Mouse (Mus musculus): Measurements from ENCODE around the gene Map3k4. TPM values are rescaled to one million over a fixed set of nuclear protein-coding genes. Genes with fewer than 3 reads are reported as not detected.
A peak's percentile ranks its signal among the peaks of the same experiment; 100 is the strongest.

Gene Map3k4
- total RNA-seq, 1 experiment from 2014 or later, result 29.3 TPM

DNA sequence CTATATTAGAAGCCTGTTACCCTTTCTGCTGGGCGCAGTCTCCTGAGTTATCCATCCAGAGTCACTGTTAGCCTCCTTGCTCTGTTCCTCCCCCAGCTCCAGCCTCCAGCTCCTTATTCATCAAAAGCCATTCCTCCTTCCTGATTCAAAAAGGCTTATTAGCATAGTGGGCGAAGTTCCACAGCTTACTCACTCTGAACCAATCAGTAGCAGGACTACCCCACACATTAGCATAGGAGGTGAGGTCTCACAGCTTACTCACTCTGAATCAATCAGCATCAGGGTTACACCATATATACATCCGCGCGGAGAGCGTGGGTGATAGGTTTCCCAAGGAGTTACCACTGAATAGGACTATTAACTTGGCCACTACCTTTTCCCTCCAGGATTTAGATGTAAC is 106.3 kb downstream of the Map3k4 start:
- no peak for ATAC-seq (replicated peaks in 1 of 2; ENCODE audit: insufficient read depth in 1 of 2, low FRiP score in 2 of 2, low TSS enrichment in 1 of 2, low read depth in 1 of 2, poor library complexity in 2 of 2, severe bottlenecking in 2 of 2)

DNA sequence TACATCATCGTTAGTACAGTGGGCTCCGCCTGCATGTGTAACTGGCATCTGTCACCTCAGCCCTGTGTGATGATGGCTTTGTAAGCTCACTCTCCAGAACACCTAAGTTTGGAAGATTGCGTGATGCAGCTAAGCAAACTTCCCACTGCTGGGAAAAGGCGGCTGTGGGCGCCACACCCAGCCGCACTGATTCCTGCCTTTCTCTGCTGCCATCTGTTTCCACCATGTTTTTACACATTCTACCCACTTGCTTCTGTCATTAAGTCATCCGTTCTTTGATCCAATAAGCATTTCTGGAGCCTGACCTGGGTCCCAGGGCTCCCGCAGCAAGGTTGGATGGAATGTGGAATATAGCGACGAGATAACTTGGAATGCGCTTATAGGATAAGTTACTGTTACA is 106.7 kb downstream of the Map3k4 start:
- no peak for ATAC-seq (replicated peaks in 1 of 2; ENCODE audit: insufficient read depth in 1 of 2, low FRiP score in 2 of 2, low TSS enrichment in 1 of 2, low read depth in 1 of 2, poor library complexity in 2 of 2, severe bottlenecking in 2 of 2)

DNA sequence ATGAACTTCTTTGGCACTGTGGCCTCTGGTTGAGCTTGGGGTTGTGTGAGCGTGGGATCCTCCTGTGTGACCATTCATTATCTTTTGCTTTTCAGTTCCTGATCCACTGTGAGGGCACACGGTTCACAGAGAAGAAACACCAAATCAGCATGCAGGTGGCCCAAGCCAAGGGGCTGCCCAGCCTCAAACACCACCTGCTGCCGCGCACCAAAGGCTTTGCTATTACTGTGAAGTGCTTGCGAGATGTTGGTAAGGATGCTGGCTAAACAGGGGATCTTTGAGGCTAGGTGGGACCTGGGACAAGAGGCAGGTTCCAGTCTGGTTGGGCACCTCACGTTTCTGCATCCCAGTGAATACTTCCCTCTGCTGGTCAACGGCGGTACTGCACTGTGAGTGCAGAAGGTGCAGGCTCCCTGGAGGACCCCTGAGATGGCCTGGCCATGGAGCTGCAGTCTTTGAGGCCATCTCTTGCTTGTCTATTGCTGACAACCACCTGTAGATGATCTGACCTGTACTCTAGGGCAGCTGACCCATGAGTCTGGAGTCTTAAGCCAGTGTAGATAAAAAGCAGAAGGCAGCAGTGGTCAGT is 108.0 kb downstream of the Map3k4 start:
- peak; percentile 50 to 68; a peak in 3 of 4 replicates for ATAC-seq (replicated peaks in 1 of 2; ENCODE audit: insufficient read depth in 1 of 2, low FRiP score in 2 of 2, low TSS enrichment in 1 of 2, low read depth in 1 of 2, poor library complexity in 2 of 2, severe bottlenecking in 2 of 2)

DNA sequence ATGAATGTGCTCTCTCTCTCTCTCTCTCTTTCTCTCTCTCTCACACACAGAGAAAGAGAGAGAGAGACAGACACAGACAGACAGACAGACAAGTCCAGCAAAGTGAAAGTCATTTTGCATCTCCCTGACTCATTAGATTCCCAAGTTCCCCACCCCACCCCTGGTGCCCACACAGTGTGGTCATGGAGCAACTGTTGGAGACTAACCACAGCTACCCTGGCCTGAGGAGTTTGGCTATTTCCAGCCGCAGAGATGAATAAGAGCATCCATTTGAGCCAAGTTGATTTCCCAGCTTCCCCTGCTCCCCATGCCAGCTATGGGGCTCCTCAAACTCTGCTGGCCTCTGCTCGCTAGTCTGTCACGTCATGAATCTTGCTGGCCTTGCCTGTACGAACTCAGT is 109.1 kb downstream of the Map3k4 start:
- ATAC-seq (replicated peaks in 1 of 2; ENCODE audit: insufficient read depth in 1 of 2, low FRiP score in 2 of 2, low TSS enrichment in 1 of 2, low read depth in 1 of 2, poor library complexity in 2 of 2, severe bottlenecking in 2 of 2), result no peak

DNA sequence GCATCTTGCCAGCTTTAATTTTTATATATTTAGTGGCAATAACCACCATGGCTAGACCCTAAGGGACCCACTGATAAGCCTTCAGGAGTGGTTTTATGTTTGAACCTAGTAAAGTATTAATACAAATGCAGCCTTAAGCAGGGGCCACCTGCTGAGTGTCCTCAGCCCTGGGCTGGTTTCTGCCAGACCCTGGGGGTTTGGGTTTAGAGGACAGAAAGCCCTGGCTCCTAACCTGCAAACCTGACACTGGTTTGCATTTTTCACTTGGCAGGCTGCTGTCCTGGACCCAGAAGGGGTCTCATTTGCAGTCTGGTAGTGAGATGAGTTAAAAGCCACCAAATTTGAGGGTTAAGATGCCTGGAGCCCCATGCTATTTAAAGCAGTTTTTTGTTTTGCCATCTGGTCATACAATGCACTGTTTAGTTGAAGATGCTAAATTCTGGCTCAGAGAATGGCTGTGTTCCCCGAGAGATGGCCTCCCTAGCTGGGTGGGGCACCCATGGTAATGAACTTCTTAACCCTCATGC is 111.5 kb downstream of the Map3k4 start:
- no peak for ATAC-seq (replicated peaks in 1 of 2; ENCODE audit: insufficient read depth in 1 of 2, low FRiP score in 2 of 2, low TSS enrichment in 1 of 2, low read depth in 1 of 2, poor library complexity in 2 of 2, severe bottlenecking in 2 of 2)

DNA sequence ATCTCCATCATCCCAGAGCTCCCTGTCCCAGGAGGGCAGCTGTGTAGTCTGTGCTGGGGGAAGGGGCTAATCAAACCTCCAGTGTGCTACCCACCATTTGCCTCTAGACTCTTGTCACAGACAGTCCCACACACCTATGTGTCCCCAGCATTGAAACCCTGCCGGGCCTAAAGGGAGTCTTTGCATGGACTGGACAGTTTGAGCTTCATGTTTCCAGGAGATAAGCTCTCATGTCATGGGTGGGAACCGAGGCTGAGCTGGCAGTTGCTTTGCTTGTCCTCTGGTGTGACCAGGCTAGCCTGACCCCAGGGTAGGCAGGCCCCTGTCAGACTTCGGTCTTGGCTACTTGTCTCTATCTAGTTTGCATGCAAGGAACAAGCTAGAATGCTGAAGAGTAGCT is 112.3 kb downstream of the Map3k4 start:
- ATAC-seq (replicated peaks in 1 of 2; ENCODE audit: insufficient read depth in 1 of 2, low FRiP score in 2 of 2, low TSS enrichment in 1 of 2, low read depth in 1 of 2, poor library complexity in 2 of 2, severe bottlenecking in 2 of 2), result no peak

DNA sequence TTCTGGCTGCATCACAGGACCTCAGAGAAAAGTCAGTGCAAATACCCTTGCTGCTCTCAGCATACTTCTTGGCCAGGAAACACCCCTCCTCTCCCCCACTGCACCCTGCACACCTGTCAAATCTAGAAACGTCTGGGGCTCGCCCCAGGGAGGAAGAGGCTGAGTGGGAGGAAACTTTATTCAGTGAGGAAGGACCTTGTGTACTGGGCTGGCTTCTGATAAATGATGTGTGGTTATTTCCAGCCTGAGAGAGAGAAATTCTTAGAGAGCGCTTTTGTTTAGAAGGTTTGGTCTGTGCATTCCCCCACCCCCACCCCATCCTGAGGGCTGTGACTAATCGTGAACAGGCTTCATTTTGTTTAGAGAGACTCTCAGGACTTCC is 112.9 kb downstream of the Map3k4 start:
- peak; percentile 57 to 78 for ATAC-seq (replicated peaks in 1 of 2; ENCODE audit: insufficient read depth in 1 of 2, low FRiP score in 2 of 2, low TSS enrichment in 1 of 2, low read depth in 1 of 2, poor library complexity in 2 of 2, severe bottlenecking in 2 of 2)

DNA sequence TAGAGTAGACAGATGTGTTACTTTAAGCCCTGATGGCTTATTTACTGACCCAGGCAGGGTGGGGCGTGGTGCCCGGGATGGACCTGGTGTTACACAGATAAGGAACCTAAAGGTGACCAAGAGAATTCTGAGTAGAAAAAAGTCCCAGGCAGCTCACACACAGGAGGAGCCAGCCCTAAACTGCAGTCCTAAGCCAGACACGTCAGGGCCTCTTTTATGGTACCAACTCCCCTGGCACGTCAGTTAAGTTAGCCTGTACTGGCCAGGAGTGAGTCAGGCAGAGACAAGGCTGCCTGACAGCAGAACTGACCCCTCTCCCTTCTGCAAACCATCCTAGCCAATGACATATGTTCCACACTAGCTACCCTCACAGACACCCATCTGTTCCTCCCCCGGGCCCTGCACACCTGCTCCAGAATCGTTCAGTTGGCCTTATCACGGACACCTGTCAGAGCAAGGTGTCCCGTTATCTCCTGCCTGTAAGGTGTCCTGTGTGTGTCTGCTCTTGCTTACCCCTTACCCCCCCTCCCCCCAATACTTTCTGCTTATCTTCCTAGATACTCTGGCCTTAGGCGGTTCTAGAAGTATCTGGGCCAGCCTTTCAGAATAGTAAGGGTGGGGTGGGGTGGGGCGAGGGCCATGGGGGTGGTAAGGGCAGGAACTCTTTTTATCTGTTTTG is 113.4 kb downstream of the Map3k4 start:
- ATAC-seq (replicated peaks in 1 of 2; ENCODE audit: insufficient read depth in 1 of 2, low FRiP score in 2 of 2, low TSS enrichment in 1 of 2, low read depth in 1 of 2, poor library complexity in 2 of 2, severe bottlenecking in 2 of 2), result peak; percentile 3 to 34; a peak in 1 of 4 replicates

DNA sequence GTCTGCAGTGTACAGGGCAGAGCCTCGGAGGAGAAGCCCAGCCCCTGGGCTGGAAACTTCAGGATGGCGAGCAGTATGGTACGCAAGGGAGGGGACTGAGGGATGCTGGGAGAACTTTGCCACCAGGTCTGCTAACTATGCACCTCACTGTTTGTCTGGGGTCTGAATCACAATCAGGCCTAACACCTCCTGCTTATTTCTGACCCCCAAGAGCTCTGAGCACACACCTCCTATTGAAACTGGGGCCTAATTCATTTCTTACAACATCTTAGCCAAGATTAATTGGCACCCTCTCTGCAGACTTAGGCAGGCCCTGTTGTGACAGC is 113.9 kb downstream of the Map3k4 start:
- ATAC-seq (replicated peaks in 1 of 2; ENCODE audit: insufficient read depth in 1 of 2, low FRiP score in 2 of 2, low TSS enrichment in 1 of 2, low read depth in 1 of 2, poor library complexity in 2 of 2, severe bottlenecking in 2 of 2), result no peak

DNA sequence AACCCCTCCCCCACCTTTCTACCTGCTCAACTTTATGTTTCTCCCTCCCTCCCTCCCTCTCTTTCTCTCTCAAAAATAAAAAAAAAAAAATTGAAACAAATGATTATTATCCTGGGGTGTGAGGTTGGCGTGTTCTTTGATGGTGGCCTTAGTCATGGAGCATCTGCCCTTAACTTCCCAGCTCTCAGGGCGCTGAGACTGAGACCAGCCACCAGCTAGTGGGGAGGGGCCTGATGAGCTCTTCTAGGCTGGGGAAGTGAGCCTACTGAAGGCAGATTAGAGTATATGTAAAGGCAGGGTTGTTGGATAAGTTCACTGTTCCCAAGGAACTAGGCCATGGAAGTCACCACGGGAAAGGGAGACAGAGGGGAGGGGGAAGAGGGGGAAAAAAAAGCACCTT is 114.3 kb downstream of the Map3k4 start:
- ATAC-seq (replicated peaks in 1 of 2; ENCODE audit: insufficient read depth in 1 of 2, low FRiP score in 2 of 2, low TSS enrichment in 1 of 2, low read depth in 1 of 2, poor library complexity in 2 of 2, severe bottlenecking in 2 of 2), result no peak

DNA sequence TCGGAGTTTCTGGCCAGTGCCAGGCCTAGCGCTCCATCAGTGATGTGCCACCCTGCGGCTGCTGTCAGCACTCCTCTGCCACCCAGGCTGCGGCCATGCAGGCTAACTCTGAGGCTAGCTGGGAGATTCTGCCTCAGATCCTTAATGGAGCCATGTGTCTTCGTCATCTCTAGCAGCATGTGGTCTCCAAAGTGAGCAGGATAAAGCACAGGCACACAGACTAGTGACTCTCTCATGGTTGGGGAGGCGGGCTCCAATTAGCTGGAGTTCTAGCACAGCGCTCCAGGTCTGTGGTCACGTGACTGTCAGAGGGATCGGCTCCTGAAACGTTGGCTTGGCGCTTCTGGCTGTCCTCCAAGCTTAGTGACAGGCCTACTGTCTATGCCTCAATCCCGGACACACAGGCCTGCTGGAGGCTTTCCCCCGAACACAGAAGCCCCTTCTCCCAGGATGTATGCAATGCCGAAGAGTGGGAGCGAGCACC is 115.1 kb downstream of the Map3k4 start:
- ATAC-seq (replicated peaks in 1 of 2; ENCODE audit: insufficient read depth in 1 of 2, low FRiP score in 2 of 2, low TSS enrichment in 1 of 2, low read depth in 1 of 2, poor library complexity in 2 of 2, severe bottlenecking in 2 of 2), result no peak

DNA sequence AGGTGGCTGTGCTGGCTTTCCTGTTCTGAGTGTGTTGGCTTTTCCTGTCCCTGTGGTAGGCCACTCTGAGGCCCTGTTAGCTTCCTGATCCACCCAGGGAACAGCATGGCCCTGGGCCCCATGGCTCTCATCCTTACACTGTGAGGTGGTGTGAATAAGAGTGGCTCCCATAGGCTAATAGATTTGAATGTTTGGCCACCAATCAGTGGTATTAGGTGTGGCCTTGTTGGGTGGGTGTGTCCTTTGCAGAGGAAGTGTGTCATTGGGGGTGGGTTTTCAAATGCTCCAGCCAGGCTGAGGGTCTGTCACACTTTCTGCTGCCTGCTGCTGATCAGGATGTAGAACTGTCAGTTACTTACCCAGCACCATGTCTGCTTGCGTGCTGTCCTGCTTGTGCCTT is 117.5 kb downstream of the Map3k4 start:
- ATAC-seq (replicated peaks in 1 of 2; ENCODE audit: insufficient read depth in 1 of 2, low FRiP score in 2 of 2, low TSS enrichment in 1 of 2, low read depth in 1 of 2, poor library complexity in 2 of 2, severe bottlenecking in 2 of 2), result no peak

DNA sequence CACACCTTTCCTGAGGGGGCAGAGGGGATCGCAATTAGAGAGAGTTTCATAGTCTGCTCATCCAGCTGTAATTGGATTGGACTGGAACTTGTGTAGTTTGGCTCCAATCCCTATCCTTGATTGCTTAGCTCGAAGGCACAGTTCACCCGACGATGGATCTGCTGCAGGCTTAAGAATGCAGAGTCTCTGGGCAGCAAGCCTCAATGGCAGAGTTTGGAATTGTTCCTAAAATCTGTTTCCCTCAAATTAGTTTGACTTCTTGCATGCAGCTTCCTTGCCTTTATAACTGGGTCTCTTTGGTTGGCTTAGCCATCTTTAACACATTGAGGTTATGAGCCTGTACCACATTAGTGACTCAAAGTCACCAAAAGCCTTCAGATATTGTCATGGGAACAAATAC is 118.7 kb downstream of the Map3k4 start:
- ATAC-seq (replicated peaks in 1 of 2; ENCODE audit: insufficient read depth in 1 of 2, low FRiP score in 2 of 2, low TSS enrichment in 1 of 2, low read depth in 1 of 2, poor library complexity in 2 of 2, severe bottlenecking in 2 of 2), result no peak

DNA sequence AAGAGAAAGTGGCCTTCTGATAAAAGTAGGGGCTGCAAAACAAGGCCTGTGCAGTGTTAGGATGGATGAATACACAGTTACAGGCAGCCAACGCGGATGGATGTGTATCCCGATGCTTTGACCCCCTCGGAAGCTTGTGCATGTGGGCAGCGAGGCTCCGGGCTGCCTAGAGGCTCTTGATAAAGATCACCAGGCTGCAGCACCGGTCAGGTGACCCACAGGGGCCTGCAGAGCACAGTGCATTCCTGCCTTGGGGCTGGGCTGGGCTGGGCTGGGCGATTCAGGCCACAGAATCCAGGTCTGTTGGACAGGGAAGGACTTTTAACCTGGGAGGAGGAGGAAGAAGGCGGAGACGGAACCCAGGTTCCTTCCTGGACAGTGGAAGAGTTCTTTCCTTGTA is 123.0 kb downstream of the Map3k4 start:
- 0 out of 4 replicates have a peak, but pooled peaks of 1 of the 2 experiments have one; percentile 12 for ATAC-seq (replicated peaks in 1 of 2; ENCODE audit: insufficient read depth in 1 of 2, low FRiP score in 2 of 2, low TSS enrichment in 1 of 2, low read depth in 1 of 2, poor library complexity in 2 of 2, severe bottlenecking in 2 of 2)

DNA sequence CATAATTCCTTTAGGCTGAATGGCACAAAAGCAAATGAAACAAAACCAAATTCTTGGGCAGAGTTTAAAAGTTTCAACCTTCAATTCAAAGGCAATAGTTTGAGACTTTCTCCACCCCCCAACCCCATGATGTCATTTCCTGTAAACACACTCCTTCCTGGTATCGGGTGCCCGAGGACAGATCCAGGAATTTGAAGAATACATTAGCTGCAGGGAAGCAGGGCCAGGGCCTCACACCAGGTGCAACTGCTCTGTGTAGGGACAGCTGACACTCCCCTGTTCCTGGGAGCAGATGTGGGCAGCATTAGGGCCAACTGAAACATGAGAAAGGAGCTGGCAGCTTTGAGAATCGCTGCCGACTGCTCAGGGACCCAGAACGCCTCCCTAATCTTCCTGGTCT is 123.5 kb downstream of the Map3k4 start:
- ATAC-seq (replicated peaks in 1 of 2; ENCODE audit: insufficient read depth in 1 of 2, low FRiP score in 2 of 2, low TSS enrichment in 1 of 2, low read depth in 1 of 2, poor library complexity in 2 of 2, severe bottlenecking in 2 of 2), result peak in 1 of 2 experiments; percentile 40; a peak in 2 of 4 replicates

DNA sequence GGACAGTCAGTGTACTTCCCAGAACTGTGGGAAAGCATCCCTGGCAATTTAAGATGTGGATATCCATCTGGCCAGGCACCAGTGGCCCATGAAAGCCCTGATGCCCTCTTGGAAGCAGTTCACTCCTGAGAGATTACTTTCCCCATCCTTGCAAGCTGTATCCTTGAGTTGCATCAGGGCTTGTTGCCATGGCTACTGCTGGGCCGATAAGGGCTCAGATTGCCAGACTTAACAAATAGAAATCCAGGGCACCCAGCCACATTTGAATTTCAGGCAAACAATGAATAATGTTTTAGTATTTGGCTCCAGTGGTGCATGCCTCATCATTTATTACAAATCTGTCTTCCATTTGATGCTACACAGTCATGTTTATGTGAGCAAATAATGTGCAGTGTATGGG is 130.8 kb downstream of the Map3k4 start:
- no peak for ATAC-seq (replicated peaks in 1 of 2; ENCODE audit: insufficient read depth in 1 of 2, low FRiP score in 2 of 2, low TSS enrichment in 1 of 2, low read depth in 1 of 2, poor library complexity in 2 of 2, severe bottlenecking in 2 of 2)

DNA sequence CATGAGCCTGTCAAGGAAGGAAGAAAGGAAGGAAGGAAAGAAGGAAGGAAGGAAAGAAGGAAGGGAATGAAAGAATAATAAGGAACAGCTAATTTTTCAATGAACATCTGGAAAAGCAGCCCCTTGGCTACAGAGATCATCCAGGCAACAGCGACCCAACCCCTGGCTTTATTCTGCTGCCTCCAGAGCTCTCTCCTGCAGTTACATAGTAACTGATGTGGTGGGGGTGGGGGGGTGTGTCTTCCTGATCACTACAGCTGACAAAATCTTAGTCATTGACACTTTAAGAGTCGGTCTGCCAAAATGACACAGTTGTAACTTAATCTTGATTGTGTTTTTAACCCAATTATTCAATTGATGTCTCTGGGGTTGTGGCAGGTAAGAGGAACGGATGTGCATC is 132.3 kb downstream of the Map3k4 start:
- ATAC-seq (replicated peaks in 1 of 2; ENCODE audit: insufficient read depth in 1 of 2, low FRiP score in 2 of 2, low TSS enrichment in 1 of 2, low read depth in 1 of 2, poor library complexity in 2 of 2, severe bottlenecking in 2 of 2), result no peak

DNA sequence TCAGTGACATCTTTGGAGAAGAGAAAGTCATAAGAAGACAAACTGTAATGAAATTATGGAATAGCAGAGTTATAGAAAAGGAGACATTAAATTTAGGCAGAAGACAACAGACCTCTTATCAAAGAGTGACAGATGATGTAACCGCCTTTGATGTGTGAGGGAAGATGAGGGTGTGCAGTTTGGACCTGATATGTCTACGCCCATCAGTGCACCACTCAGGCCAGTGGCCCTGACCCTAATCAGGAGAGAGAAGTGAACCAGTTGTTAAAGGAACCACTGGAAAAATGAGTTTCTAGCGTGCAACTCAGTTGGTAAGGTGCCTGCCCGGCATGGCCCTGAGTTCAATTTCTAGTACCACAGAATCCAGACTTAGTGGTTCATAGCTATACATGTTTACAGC is 132.7 kb downstream of the Map3k4 start:
- no peak; a peak in 1 of 4 replicates for ATAC-seq (replicated peaks in 1 of 2; ENCODE audit: insufficient read depth in 1 of 2, low FRiP score in 2 of 2, low TSS enrichment in 1 of 2, low read depth in 1 of 2, poor library complexity in 2 of 2, severe bottlenecking in 2 of 2)

DNA sequence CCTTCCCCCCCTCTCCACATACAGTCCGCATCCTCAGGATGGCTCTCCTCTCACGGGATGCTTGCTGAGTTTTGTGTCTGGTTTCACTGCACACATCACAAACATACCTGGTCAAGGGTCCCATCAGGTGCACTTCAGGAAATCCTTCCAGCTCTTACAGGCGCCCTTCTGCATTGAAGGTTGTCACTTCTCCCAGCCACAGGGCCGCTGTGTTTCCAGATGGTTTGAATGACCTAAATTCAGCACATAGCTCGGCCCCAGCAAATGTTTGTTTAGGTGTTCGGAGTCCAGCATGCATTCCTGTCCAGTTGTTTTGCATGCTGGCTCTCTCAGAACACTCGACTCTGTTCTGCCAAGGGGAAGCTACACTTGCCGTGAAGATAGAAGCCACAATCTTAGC is 134.3 kb downstream of the Map3k4 start:
- no peak for ATAC-seq (replicated peaks in 1 of 2; ENCODE audit: insufficient read depth in 1 of 2, low FRiP score in 2 of 2, low TSS enrichment in 1 of 2, low read depth in 1 of 2, poor library complexity in 2 of 2, severe bottlenecking in 2 of 2)

Data from hematopoietic stem cell, adult 5-6 weeks (primary cell).